Mouse (Mus musculus): ENCODE measurements around the gene Vsir.

Gene Vsir

GRCm38 (mm10) chr10:60353241-60354002 is 6.8 kb downstream of the Vsir start:
- no peak for DNase-seq (ENCODE audit: low spot score in 2 of 2)

- DNase-seq (ENCODE audit: low spot score in 2 of 2): no peak
Observed at GRCm38 (mm10) chr10:60354003-60354325, 7.3 kb downstream of the Vsir start.

GRCm38 (mm10) chr10:60354881-60355677 is 8.4 kb downstream of the Vsir start:
- DNase-seq (ENCODE audit: low spot score in 2 of 2): no peak

- no peak for DNase-seq (ENCODE audit: low spot score in 2 of 2)
Observed at GRCm38 (mm10) chr10:60357441-60357840, 10.8 kb downstream of the Vsir start.

- DNase-seq (ENCODE audit: low spot score in 2 of 2): no peak
Observed at GRCm38 (mm10) chr10:60357901-60358300, 11.2 kb downstream of the Vsir start.

- DNase-seq (ENCODE audit: low spot score in 2 of 2): no peak
Observed at GRCm38 (mm10) chr10:60358776-60359175, 12.1 kb downstream of the Vsir start.

- no peak for DNase-seq (ENCODE audit: low spot score in 2 of 2)
Observed at GRCm38 (mm10) chr10:60361615-60362309, 15.1 kb downstream of the Vsir start.

- DNase-seq (ENCODE audit: low spot score in 2 of 2): no peak
Observed at GRCm38 (mm10) chr10:60362310-60362628, 15.6 kb downstream of the Vsir start.

- no peak for DNase-seq (ENCODE audit: low spot score in 2 of 2)
Observed at GRCm38 (mm10) chr10:60363426-60363825, 16.8 kb downstream of the Vsir start.

- no peak for DNase-seq (ENCODE audit: low spot score in 2 of 2)
Observed at GRCm38 (mm10) chr10:60367145-60367544, 20.5 kb downstream of the Vsir start.

GRCm38 (mm10) chr10:60367904-60368303 is 21.3 kb downstream of the Vsir start:
- DNase-seq (ENCODE audit: low spot score in 2 of 2): no peak

- DNase-seq (ENCODE audit: low spot score in 2 of 2): no peak
Observed at GRCm38 (mm10) chr10:60369405-60369804, 22.8 kb downstream of the Vsir start.

GRCm38 (mm10) chr10:60370098-60370497 is 23.4 kb downstream of the Vsir start:
- peak in 1 of 2 experiments; percentile 41 for DNase-seq (ENCODE audit: low spot score in 2 of 2)

GRCm38 (mm10) chr10:60370601-60371061 is 24.0 kb downstream of the Vsir start:
- no peak for DNase-seq (ENCODE audit: low spot score in 2 of 2)

GRCm38 (mm10) chr10:60371596-60372386 is 25.1 kb downstream of the Vsir start:
- no peak for DNase-seq (ENCODE audit: low spot score in 2 of 2)

GRCm38 (mm10) chr10:60373543-60373936 is 26.9 kb downstream of the Vsir start:
- DNase-seq (ENCODE audit: low spot score in 2 of 2): no peak

GRCm38 (mm10) chr10:60373937-60374578 is 27.4 kb downstream of the Vsir start:
- DNase-seq (ENCODE audit: low spot score in 2 of 2): no peak

GRCm38 (mm10) chr10:60376704-60377103 is 30.1 kb downstream of the Vsir start:
- no peak for DNase-seq (ENCODE audit: low spot score in 2 of 2)

- DNase-seq (ENCODE audit: low spot score in 2 of 2): no peak
Observed at GRCm38 (mm10) chr10:60379419-60379957, 32.8 kb downstream of the Vsir start.

GRCm38 (mm10) chr10:60380229-60380628 is 33.6 kb downstream of the Vsir start:
- DNase-seq (ENCODE audit: low spot score in 2 of 2): no peak

All from frontal cortex, postnatal 36 days (tissue).